Mouse (Mus musculus) embryonic stem cell, embryonic (primary cell): Measurements from ENCODE around the gene Saysd1.

Experiments used
- CTCF ChIA-PET, 4 experiments: fragments of 300-600 bp in 2 of 4; fragments of 350-600 bp in 2 of 4; sonication (Branson Sonifier 250); formaldehyde crosslinking; loops; one replicate each; lab custom pipeline; 2022; ENCODE audit warnings: inconsistent platforms in 2 of 4; lab: Charles Lee
- POLR2A ChIA-PET, 4 experiments: fragments of 300-600 bp in 2 of 4; fragments of 350-600 bp in 2 of 4; sonication (Branson Sonifier 250); formaldehyde crosslinking; loops; one replicate each; lab custom pipeline; 2022; ENCODE audit warnings: antibody characterized with exemption in 4 of 4, inconsistent platforms in 1 of 4; lab: Charles Lee

Saysd1 gene

GRCm38 (mm10) chr14:20172924-20173323 lies 34.6 kb upstream of the Saysd1 start:
- POLR2A ChIA-PET, result interaction anchor here (0.7 to 26.7 kb wide), 10 partner anchors 8 to 51 kb away, joined by 3 to 451 read pairs (median 5); partner anchors contain the start of gene Kcnk5 (in 3 of the 4)

DNA sequence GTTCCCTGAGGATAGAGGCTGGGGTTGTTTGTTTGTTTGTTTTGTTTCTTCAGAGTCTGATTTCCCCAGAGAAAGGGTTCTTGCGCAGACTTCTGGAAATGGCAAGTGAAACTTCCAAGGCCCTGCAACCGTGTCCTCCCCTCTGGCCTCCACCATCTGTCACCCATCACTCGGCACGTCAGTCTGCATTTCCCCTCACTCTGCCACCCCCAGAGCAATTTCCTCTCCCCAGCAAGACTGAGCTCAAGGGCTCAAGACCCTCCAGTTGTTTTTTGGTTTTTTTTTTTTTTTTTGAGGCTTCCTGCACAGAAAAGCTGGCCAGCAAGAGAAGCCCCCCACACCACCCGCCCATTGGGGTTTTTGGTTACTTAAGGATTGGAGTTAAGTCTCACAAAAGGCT lies 34.2 kb upstream of the Saysd1 start:
- ChIA-PET POLR2A (interaction anchor here (0.7 to 26.7 kb wide), 11 partner anchors 8 to 90 kb away, joined by 3 to 451 read pairs (median 4); partner anchors contain the start of gene Kcnk5 (in 3 of the 4)), CTCF (interaction anchor here in 2 of 4 experiments (0.6 to 0.9 kb wide), 2 partner anchors 13 to 56 kb away, joined by 3 to 6 read pairs; no protein-coding TSS in a partner anchor)

More at GRCm38 (mm10) chr14:20172924-20173323, 34.6 kb upstream of the Saysd1 start:
- CTCF ChIA-PET, result interaction anchor here in 2 of 4 experiments (0.6 to 0.9 kb wide), 2 partner anchors 14 to 57 kb away, joined by 3 to 6 read pairs; no protein-coding TSS in a partner anchor

GRCm38 (mm10) chr14:20171840-20172239 lies 33.5 kb upstream of the Saysd1 start:
- ChIA-PET CTCF (no interaction called here), POLR2A (interaction anchor here in 3 of 4 experiments (0.9 to 27.8 kb wide), 10 partner anchors 7 to 89 kb away, joined by 3 to 451 read pairs (median 5); partner anchors contain the start of gene Kcnk5 (in 3 of the 3))

- CTCF ChIA-PET, result interaction anchor here in 2 of 4 experiments (0.8 to 3.9 kb wide), 2 partner anchors 55 kb away, joined by 3 to 12 read pairs; no protein-coding TSS in a partner anchor
- POLR2A ChIA-PET, result interaction anchor here (0.6 to 27.8 kb wide), 20 partner anchors 9 to 192 kb away, joined by 3 to 451 read pairs (median 5); partner anchors contain the start of gene Kcnk5 (in 3 of the 4)
Observed at GRCm38 (mm10) chr14:20169251-20169650, 30.9 kb upstream of the Saysd1 start.

GRCm38 (mm10) chr14:20168478-20168877 lies 30.1 kb upstream of the Saysd1 start:
- ChIA-PET POLR2A (interaction anchor here (0.7 to 27.8 kb wide), 19 partner anchors 8 to 81 kb away, joined by 3 to 451 read pairs (median 6); partner anchors contain the start of gene Kcnk5 (in 3 of the 4)), CTCF (interaction anchor here in 3 of 4 experiments (0.5 to 3.9 kb wide), 4 partner anchors 34 to 55 kb away, joined by 3 to 12 read pairs (median 4); no protein-coding TSS in a partner anchor)

- ChIA-PET CTCF (interaction anchor here in 3 of 4 experiments (0.5 to 3.9 kb wide), 3 partner anchors 35 to 54 kb away, joined by 3 to 12 read pairs (median 6); no protein-coding TSS in a partner anchor), POLR2A (interaction anchor here in 3 of 4 experiments (0.7 to 27.8 kb wide), 17 partner anchors 9 to 309 kb away, joined by 3 to 451 read pairs (median 9); partner anchors contain the start of gene Kcnk5 (in 3 of the 3))
Observed at GRCm38 (mm10) chr14:20168054-20168453, 29.7 kb upstream of the Saysd1 start.

- CTCF ChIA-PET, result interaction anchor here in 2 of 4 experiments (0.6 to 3.9 kb wide), 3 partner anchors 51 to 152 kb away, joined by 3 to 12 read pairs (median 3); no protein-coding TSS in a partner anchor
- POLR2A ChIA-PET, result interaction anchor here in 3 of 4 experiments (0.5 to 27.8 kb wide), 11 partner anchors 8 to 152 kb away, joined by 3 to 451 read pairs (median 5); partner anchors contain the start of gene Kcnk5 (in 2 of the 3)
Observed at GRCm38 (mm10) chr14:20165413-20165812, 27.1 kb upstream of the Saysd1 start.

GRCm38 (mm10) chr14:20164438-20164837 lies 26.1 kb upstream of the Saysd1 start:
- CTCF ChIA-PET, result no interaction called here
- POLR2A ChIA-PET, result interaction anchor here in 3 of 4 experiments (0.6 to 27.8 kb wide), 7 partner anchors 10 to 341 kb away, joined by 3 to 451 read pairs (median 26); partner anchors contain the start of genes Kcnk5 (in 2 of the 3) and Rtraf (in 1 of the 3)

GRCm38 (mm10) chr14:20162686-20163085 lies 24.4 kb upstream of the Saysd1 start:
- ChIA-PET CTCF (interaction anchor here in 1 of 4 experiments (0.9 kb wide), 1 partner anchor 48 kb away, joined by 3 read pairs; no protein-coding TSS in a partner anchor), POLR2A (interaction anchor here (0.6 to 27.8 kb wide), 11 partner anchors 8 to 317 kb away, joined by 3 to 451 read pairs (median 5); partner anchors contain the start of genes Kcnk5 (in 2 of the 4) and Saysd1 (in 1 of the 4))

GRCm38 (mm10) chr14:20158727-20159681 lies 20.7 kb upstream of the Saysd1 start:
- CTCF ChIA-PET, result interaction anchor here in 1 of 4 experiments (0.5 kb wide), 1 partner anchor 14 kb away, joined by 6 read pairs; no protein-coding TSS in a partner anchor
- POLR2A ChIA-PET, result interaction anchor here (0.8 to 27.8 kb wide), 14 partner anchors 8 to 91 kb away, joined by 3 to 451 read pairs (median 4); partner anchors contain the start of gene Kcnk5 (in 3 of the 4)

GRCm38 (mm10) chr14:20157595-20157994 lies 19.3 kb upstream of the Saysd1 start:
- CTCF ChIA-PET, result interaction anchor here in 1 of 4 experiments (1.5 kb wide), 1 partner anchor 28 kb away, joined by 6 read pairs; no protein-coding TSS in a partner anchor

DNA sequence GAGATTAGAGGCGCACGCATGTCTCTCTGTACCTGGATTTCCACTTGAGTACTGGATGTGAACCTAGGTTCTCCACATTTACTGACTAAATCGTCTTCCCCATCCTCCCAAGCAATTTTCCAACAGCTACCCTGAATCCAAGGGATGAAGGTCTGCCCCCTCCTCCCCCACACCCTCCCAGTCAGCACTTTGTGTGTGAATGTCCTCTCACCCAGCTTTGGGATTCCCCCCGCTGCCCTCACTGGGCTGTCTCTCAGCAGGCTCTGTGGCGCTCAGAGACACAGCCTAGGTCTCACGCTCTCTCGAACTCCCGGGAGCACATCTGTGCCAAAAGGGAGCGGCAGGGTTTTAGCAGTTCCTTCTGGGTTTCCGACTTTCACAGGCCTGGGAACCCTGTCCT lies 17.4 kb upstream of the Saysd1 start:
- ChIA-PET CTCF (no interaction called here), POLR2A (interaction anchor here in 3 of 4 experiments (0.6 to 27.8 kb wide), 24 partner anchors 8 to 405 kb away, joined by 3 to 451 read pairs (median 4); partner anchors contain the start of genes Kcnk5 (in 2 of the 3), Nid2 (in 1 of the 3) and Saysd1 (in 1 of the 3))

More at GRCm38 (mm10) chr14:20157595-20157994, 19.3 kb upstream of the Saysd1 start:
- POLR2A ChIA-PET, result interaction anchor here in 2 of 4 experiments (0.6 to 27.8 kb wide), 12 partner anchors 8 to 294 kb away, joined by 3 to 451 read pairs (median 4); partner anchors contain the start of genes Kcnk5 (in 2 of the 2), Cfap70 (in 1 of the 2) and Saysd1 (in 1 of the 2)

- ChIA-PET POLR2A (interaction anchor here in 3 of 4 experiments (0.6 to 27.8 kb wide), 22 partner anchors 11 to 404 kb away, joined by 3 to 451 read pairs (median 4); partner anchors contain the start of genes Kcnk5 (in 2 of the 3), Nid2 (in 1 of the 3) and Saysd1 (in 1 of the 3)), CTCF (interaction anchor here in 1 of 4 experiments (0.6 kb wide), 1 partner anchor 69 kb away, joined by 4 read pairs; no protein-coding TSS in a partner anchor)
Observed at GRCm38 (mm10) chr14:20154937-20155336, 16.6 kb upstream of the Saysd1 start.

GRCm38 (mm10) chr14:20154245-20154644 lies 15.9 kb upstream of the Saysd1 start:
- ChIA-PET CTCF (interaction anchor here in 2 of 4 experiments (0.6 to 1.1 kb wide), 2 partner anchors 40 to 69 kb away, joined by 4 read pairs; no protein-coding TSS in a partner anchor), POLR2A (interaction anchor here in 3 of 4 experiments (0.7 to 27.8 kb wide), 16 partner anchors 12 to 404 kb away, joined by 3 to 451 read pairs (median 4); partner anchors contain the start of genes Kcnk5 (in 3 of the 3), Ecd (in 1 of the 3), Fam149b (in 1 of the 3) and Saysd1 (in 1 of the 3))

DNA sequence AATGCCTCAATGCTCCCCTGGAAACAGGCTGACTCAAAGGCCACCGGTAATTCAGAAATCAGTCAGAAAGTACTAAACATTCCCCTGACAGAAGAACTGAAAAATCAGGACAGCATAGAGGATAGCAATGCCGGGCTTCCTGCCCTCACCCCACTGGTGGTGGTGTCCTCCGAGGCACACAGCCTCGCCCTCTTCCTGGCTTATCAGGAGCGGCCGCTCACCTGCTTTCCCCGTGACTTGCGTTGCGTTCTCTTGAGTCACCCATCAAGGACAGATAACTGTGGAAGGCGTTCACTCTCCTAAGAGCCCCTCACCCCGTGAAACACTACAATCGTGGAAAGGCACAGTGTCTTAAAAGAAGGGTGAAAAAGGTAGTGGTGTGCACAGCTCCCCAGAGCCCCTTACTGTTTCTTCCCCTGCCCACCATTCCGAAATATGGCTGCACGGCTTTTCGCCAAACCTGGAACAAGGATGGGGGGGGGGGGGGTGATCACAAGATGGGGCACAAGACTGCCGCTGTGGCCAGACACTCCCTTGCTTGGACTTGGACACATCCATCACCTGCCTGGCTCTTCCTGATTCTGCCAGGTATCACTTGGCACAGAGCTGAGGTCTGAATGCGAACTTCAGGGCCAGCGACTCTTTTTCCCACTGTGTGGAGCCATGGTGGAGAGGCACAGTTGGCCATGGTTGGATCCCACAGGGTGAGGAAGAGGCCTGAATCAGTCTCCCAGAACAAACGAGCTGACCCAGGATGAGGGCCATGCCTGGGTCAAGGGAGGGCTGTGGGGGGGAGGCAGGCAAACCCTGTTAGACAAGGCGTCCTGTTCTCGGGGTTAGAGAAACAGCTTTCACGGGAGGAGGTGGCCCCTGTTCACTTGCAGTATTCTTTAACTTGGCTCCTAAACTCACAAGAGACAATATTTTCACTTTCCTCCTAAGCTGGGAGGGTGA lies 11.1 kb upstream of the Saysd1 start:
- ChIA-PET CTCF (interaction anchor here in 2 of 4 experiments (0.7 to 1.9 kb wide), 5 partner anchors 22 to 153 kb away, joined by 3 to 9 read pairs (median 6); no protein-coding TSS in a partner anchor), POLR2A (interaction anchor here (0.6 to 27.8 kb wide), 42 partner anchors 7 to 643 kb away, joined by 3 to 451 read pairs (median 5); partner anchors contain the start of genes Kcnk5 (in 3 of the 4), Saysd1 (in 2 of the 4), Kcnk16 (in 1 of the 4) and Nid2 (in 1 of the 4))
